ENCODE assay signal across 16 mouse cellular contexts in the genomic region with DNA sequence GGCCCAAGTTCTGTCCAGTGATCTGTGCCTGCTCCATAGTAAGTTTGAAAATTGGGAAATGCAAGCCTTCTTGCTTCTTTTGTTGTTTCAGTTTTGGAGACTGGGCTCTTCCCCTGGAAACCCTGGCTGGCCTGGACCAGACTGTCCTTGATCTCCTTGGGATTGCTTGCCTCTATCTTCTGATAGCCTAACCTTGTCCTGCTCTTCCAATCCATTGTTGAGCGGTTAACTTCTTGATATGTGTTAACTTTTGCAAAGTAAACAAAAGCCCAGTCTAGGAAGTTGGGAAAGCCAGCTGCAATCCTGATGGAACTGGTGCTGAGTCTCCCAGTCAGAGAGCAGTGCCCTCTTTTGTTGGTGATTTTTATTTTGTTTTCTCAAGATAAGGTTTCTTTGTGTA.
"Had no signal": no experiment of that assay in that cellular context is flagged by ENCODE, and none has a peak within 500 bp of the region (broad histone marks: within the 10 kb centered on the region; RNA-seq: fewer than 3 reads in every experiment).

No protein-coding gene starts in this region.

- H3K4me3 ChIP-seq: neural tube, embryonic 12.5 days; neural tube, embryonic 13.5 days; stomach, embryonic 15.5 days had no signal

- H3K4me1 ChIP-seq: stomach, embryonic 15.5 days had no signal

- H3K4me2 ChIP-seq: neural tube, embryonic 12.5 days; neural tube, embryonic 13.5 days; stomach, embryonic 15.5 days had no signal

- H3K9me3 ChIP-seq: neural tube, embryonic 12.5 days; neural tube, embryonic 13.5 days; stomach, embryonic 15.5 days had no signal

- H3K27me3 ChIP-seq: neural tube, embryonic 12.5 days; neural tube, embryonic 13.5 days; stomach, embryonic 15.5 days had no signal

- H3K27ac ChIP-seq: neural tube, embryonic 12.5 days; neural tube, embryonic 13.5 days; stomach, embryonic 15.5 days; stomach, postnatal 0 days had no signal

- DNase-seq: retina, postnatal 1 day; right cerebral cortex, adult 18-20 months; right cerebral cortex, postnatal 14 days; right cerebral cortex, postnatal 25 days; right cerebral cortex, postnatal 4 days; spleen, adult 18-20 months; thymus, adult 18-20 months; thymus, adult 2 months; thymus, postnatal 14 days; thymus, postnatal 25 days; thymus, postnatal 36 days; thymus, postnatal 4 days had no signal

- H3K9ac ChIP-seq: neural tube, embryonic 12.5 days; neural tube, embryonic 13.5 days; stomach, embryonic 15.5 days had no signal
